Mouse (Mus musculus): ENCODE results near the gene Oxtr. TPM values are rescaled to one million over a fixed set of nuclear protein-coding genes. Genes with fewer than 3 reads are reported as not detected.

Oxtr gene
- polyA plus RNA-seq, 1 experiment from 2014 or later: 0.16 TPM

DNA sequence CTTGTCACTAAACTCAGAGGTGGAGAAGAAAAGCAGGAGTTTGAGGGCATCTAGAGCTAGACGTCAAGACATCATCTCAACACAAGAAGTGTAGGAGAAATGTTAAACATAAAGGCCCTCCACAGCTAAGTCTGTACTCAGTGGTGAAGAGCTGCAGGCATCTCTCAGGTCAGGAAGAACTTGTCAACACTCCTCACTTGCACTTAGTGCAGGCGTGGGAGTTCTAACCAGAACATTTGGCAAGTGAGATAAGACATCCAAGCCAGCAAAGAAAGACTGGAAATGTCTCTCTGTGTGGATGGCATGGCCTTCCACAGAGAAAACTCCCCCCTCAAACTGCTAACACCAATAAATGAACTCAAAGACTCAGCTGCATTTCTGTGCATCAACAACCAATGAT lies 17.9 kb upstream of the Oxtr start:
- Histone ChIP-seq H3K36me3 (ENCODE audit: control insufficient read depth, insufficient read depth, low read length) (no peaks in the 10 kb centered on the region), H3K4me3 (ENCODE audit: low read length) (no peak overlapping the region), H3K4me1 (replicated peaks; ENCODE audit: control insufficient read depth, insufficient read depth, low read length) (no peaks in the 10 kb centered on the region), H3K27ac (ENCODE audit: low read length) (no peak overlapping the region), H3K4me2 (ENCODE audit: low read depth, low read length) (no peak overlapping the region), H3K27me3 (ENCODE audit: control insufficient read depth, insufficient read depth, low read depth, low read length) (no peaks in the 10 kb centered on the region), H3K9me3 (ENCODE audit: control insufficient read depth, low read length) (peaks cover 3% of the 10 kb centered on the region; the same call in 1 of the 2 replicates), H3K9ac (ENCODE audit: low read length) (no peak overlapping the region)
- 19% methylated on average over 2 of the region's 2 CpGs for WGBS
- no peak for ATAC-seq (ENCODE audit: low read depth)

DNA sequence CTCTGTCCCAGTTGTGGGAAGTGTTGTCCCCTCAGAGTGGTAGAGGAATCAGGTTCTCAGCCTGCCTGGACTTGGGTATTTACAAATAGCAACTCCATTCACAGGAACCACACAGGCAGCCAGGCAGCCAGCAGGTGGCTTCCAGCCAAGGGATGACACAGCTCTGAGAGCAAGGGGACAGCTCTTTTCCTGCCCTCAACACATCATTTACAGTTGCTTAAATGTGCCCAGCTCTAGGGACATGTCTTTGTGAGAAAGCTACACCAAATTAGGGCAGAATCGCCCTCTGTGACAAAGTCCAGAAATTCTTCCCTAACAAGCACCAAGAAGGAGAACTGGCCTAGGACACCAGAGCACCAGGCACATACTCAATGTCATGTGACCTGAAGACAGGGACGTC lies 11.4 kb upstream of the Oxtr start:
- H3K9me3 ChIP-seq (ENCODE audit: control insufficient read depth, low read length): no peaks in the 10 kb centered on the region
- 0 out of 2 replicates have a peak, but pooled peaks cover 2% of the 10 kb centered on the region for H3K4me1 ChIP-seq (replicated peaks; ENCODE audit: control insufficient read depth, insufficient read depth, low read length)
- no peak for ATAC-seq (ENCODE audit: low read depth)
- 41% methylated on average over 2 of the region's 2 CpGs for WGBS
- no peak overlapping the region for H3K27ac ChIP-seq (ENCODE audit: low read length)
- no peaks in the 10 kb centered on the region for H3K36me3 ChIP-seq (ENCODE audit: control insufficient read depth, insufficient read depth, low read length)
- H3K9ac ChIP-seq (ENCODE audit: low read length): no peak overlapping the region
- H3K4me2 ChIP-seq (ENCODE audit: low read depth, low read length): no peak overlapping the region
- H3K4me3 ChIP-seq (ENCODE audit: low read length): no peak overlapping the region
- H3K27me3 ChIP-seq (ENCODE audit: control insufficient read depth, insufficient read depth, low read depth, low read length): no peaks in the 10 kb centered on the region

DNA sequence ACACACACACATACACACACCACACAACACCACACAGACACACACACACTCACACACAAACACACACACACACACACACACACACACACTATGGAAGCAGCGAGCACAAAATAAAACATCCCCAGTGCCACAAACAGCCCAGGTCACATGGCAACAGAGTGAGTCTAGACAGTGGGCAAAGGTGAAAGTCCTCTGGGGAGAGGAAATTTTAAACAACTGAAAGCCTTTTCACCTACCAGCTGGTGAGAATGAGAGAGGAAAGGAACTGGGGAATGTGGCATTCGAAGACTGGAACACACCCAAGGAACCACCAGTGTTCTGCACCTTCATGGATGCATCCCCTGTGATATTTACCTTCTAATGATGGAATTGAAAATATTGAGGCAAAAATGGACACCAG lies 9.7 kb upstream of the Oxtr start:
- Histone ChIP-seq H3K4me2 (ENCODE audit: low read depth, low read length) (no peak overlapping the region), H3K9me3 (ENCODE audit: control insufficient read depth, low read length) (no peaks in the 10 kb centered on the region), H3K27ac (ENCODE audit: low read length) (no peak overlapping the region), H3K9ac (ENCODE audit: low read length) (no peak overlapping the region), H3K36me3 (ENCODE audit: control insufficient read depth, insufficient read depth, low read length) (no peaks in the 10 kb centered on the region), H3K4me1 (replicated peaks; ENCODE audit: control insufficient read depth, insufficient read depth, low read length) (0 out of 2 replicates have a peak, but pooled peaks cover 4% of the 10 kb centered on the region), H3K4me3 (ENCODE audit: low read length) (no peak overlapping the region), H3K27me3 (ENCODE audit: control insufficient read depth, insufficient read depth, low read depth, low read length) (no peaks in the 10 kb centered on the region)
- no peak for ATAC-seq (ENCODE audit: low read depth)
- WGBS: 66% methylated on average over 2 of the region's 2 CpGs

DNA sequence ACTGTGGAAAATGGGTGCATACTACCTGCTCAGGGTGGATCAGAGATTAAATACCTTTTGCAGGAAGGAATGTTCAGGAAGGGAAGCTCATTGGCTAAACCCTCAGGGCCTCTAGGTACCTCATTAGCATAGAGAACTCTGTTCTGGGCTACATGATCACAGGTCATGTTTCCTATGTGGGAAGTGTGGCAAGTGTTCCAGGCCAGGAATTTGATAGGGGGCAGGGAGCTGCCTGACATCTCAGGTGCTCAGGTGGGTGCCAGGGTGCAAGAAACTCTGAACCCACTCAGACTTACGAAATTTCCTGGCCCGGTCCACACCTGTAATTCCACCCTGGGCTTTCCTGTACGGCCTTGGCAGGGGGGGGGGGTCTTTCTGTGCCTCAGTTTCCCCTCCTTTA lies 9.0 kb upstream of the Oxtr start:
- H3K4me2 ChIP-seq (ENCODE audit: low read depth, low read length): no peak overlapping the region
- H3K4me3 ChIP-seq (ENCODE audit: low read length): no peak overlapping the region
- 0 out of 2 replicates have a peak, but pooled peaks cover 4% of the 10 kb centered on the region for H3K4me1 ChIP-seq (replicated peaks; ENCODE audit: control insufficient read depth, insufficient read depth, low read length)
- no peaks in the 10 kb centered on the region for H3K9me3 ChIP-seq (ENCODE audit: control insufficient read depth, low read length)
- ATAC-seq (ENCODE audit: low read depth): no peak
- H3K9ac ChIP-seq (ENCODE audit: low read length): no peak overlapping the region
- H3K27ac ChIP-seq (ENCODE audit: low read length): no peak overlapping the region
- 67% methylated on average over 3 of the region's 3 CpGs for WGBS
- H3K36me3 ChIP-seq (ENCODE audit: control insufficient read depth, insufficient read depth, low read length): no peaks in the 10 kb centered on the region
- H3K27me3 ChIP-seq (ENCODE audit: control insufficient read depth, insufficient read depth, low read depth, low read length): no peaks in the 10 kb centered on the region

DNA sequence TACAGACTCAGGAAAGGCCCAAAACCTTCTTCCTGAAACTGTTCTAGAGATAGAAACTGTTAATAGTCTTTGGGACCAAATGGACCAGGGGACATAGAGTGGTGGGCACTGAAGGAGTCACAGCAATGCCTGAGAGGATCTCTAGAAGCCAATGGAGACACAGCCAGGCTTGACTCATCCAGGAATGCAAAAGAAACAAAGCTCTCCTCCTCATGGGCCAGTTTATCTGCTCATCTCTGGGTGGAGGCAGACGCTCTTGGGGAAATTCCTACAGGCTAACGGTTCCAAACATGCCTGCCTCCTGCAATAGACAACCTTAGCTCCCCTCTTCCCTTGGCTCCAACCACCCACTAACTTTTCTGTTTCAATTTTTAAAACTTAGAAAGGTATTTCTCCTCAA lies 7.7 kb upstream of the Oxtr start:
- no peaks in the 10 kb centered on the region for H3K9me3 ChIP-seq (ENCODE audit: control insufficient read depth, low read length)
- no peak overlapping the region for H3K4me3 ChIP-seq (ENCODE audit: low read length)
- no peak overlapping the region for H3K9ac ChIP-seq (ENCODE audit: low read length)
- H3K36me3 ChIP-seq (ENCODE audit: control insufficient read depth, insufficient read depth, low read length): no peaks in the 10 kb centered on the region
- H3K4me2 ChIP-seq (ENCODE audit: low read depth, low read length): no peak overlapping the region
- H3K27me3 ChIP-seq (ENCODE audit: control insufficient read depth, insufficient read depth, low read depth, low read length): no peaks in the 10 kb centered on the region
- no peak overlapping the region for H3K27ac ChIP-seq (ENCODE audit: low read length)
- H3K4me1 ChIP-seq (replicated peaks; ENCODE audit: control insufficient read depth, insufficient read depth, low read length): 0 out of 2 replicates have a peak, but pooled peaks cover 4% of the 10 kb centered on the region
- no peak for ATAC-seq (ENCODE audit: low read depth)
- WGBS: 64% methylated on average over 2 of the region's 2 CpGs

DNA sequence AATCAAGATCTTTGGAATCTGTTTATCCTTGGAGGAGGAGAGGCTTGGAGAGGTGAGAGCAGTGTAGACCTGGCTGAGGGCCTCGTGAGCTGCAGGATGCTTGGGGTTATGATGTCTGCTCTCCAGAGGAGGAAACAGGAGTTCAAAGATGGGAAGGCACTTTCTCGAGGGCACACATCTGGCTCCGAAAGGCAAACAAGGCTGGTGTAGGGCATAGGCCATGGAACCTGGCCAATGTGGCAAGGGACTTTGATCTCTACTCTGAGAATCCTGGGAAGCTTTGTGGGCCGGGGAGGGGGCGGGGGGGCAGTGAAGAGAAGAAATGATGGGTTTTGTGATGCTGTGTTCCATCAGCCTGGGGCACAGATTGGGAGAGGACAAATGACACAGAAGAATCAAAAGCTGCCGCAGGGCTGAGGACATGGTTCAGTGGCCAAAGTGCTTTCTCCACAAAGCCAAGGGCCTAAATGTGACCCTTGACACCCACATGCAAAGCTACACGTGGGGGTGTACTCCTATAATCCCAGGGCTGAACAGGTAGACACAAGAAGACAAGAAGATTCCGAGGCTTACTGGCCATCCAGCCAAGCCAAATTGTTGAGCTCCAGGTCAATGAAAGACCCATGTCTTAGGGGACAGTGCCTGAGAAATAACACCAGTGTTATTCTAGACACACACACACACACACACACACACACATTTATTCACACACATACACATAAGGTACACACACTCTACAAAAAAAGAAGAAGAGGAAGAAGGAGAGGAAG lies 6.7 kb upstream of the Oxtr start:
- ATAC-seq (ENCODE audit: low read depth): no peak
- WGBS: 52% methylated on average over 8 of the region's 8 CpGs
- Histone ChIP-seq H3K9me3 (ENCODE audit: control insufficient read depth, low read length) (no peaks in the 10 kb centered on the region), H3K9ac (ENCODE audit: low read length) (no peak overlapping the region), H3K4me3 (ENCODE audit: low read length) (no peak overlapping the region), H3K4me2 (ENCODE audit: low read depth, low read length) (no peak overlapping the region), H3K27ac (ENCODE audit: low read length) (no peak overlapping the region), H3K36me3 (ENCODE audit: control insufficient read depth, insufficient read depth, low read length) (no peaks in the 10 kb centered on the region), H3K27me3 (ENCODE audit: control insufficient read depth, insufficient read depth, low read depth, low read length) (no peaks in the 10 kb centered on the region), H3K4me1 (replicated peaks; ENCODE audit: control insufficient read depth, insufficient read depth, low read length) (0 out of 2 replicates have a peak, but pooled peaks cover 4% of the 10 kb centered on the region)

DNA sequence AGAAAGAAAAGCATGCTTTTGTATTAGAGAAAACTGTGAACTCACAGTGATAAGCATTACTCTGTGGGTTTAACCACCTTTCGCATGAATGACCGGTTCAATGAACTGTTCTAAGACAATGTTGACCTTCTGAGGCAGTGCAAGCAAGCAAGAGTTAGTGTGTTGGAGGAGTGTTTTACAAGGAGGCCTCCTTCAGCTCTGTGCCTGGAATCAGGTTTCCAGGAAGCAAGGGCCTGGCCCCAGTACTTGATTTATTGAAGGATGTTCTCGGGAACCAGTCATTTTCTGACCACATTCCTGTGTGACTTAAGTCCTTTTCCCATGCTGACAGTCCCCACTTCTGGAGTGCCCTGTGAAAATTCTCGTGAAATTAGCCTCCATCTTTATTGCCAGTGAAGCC lies 5.5 kb upstream of the Oxtr start:
- ATAC-seq (ENCODE audit: low read depth): peak; percentile 78
- Histone ChIP-seq H3K4me1 (replicated peaks; ENCODE audit: control insufficient read depth, insufficient read depth, low read length) (peaks cover 10% of the 10 kb centered on the region), H3K9me3 (ENCODE audit: control insufficient read depth, low read length) (no peaks in the 10 kb centered on the region), H3K4me2 (ENCODE audit: low read depth, low read length) (no peak overlapping the region), H3K9ac (ENCODE audit: low read length) (no peak overlapping the region), H3K36me3 (ENCODE audit: control insufficient read depth, insufficient read depth, low read length) (no peaks in the 10 kb centered on the region), H3K27ac (ENCODE audit: low read length) (peak overlapping the region; percentile 62), H3K4me3 (ENCODE audit: low read length) (no peak overlapping the region), H3K27me3 (ENCODE audit: control insufficient read depth, insufficient read depth, low read depth, low read length) (peaks cover 5% of the 10 kb centered on the region)
- WGBS: 36% methylated on average over 4 of the region's 4 CpGs

DNA sequence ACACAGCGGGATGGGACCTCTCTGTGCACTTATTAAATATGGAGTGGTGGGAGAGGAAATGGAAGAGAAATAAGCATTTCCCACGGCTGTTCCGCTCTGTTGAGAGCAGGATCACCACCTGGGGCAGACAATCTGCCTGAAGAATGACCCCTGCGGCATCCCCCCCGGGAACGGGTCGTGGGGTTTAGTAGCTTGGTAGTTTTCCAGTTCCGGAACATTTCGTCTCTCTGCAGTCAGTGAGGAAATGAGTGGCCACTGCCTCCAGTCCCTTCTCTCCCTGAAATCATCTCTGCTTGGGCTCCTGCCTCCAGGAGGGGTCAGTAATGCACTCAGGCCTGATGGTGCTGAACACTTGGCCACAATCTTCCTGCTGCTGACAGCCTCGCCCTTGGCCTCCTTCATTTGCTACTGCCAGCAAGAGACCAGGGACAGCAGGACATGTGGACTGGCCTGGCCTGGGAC lies 4.9 kb upstream of the Oxtr start:
- peaks cover 12% of the 10 kb centered on the region for H3K4me1 ChIP-seq (replicated peaks; ENCODE audit: control insufficient read depth, insufficient read depth, low read length)
- H3K36me3 ChIP-seq (ENCODE audit: control insufficient read depth, insufficient read depth, low read length): no peaks in the 10 kb centered on the region
- H3K4me2 ChIP-seq (ENCODE audit: low read depth, low read length): no peak overlapping the region
- H3K4me3 ChIP-seq (ENCODE audit: low read length): no peak overlapping the region
- H3K9ac ChIP-seq (ENCODE audit: low read length): no peak overlapping the region
- 54% methylated on average over 10 of the region's 10 CpGs for WGBS
- no peak overlapping the region for H3K27ac ChIP-seq (ENCODE audit: low read length)
- H3K27me3 ChIP-seq (ENCODE audit: control insufficient read depth, insufficient read depth, low read depth, low read length): peaks cover 11% of the 10 kb centered on the region
- ATAC-seq (ENCODE audit: low read depth): no peak
- no peaks in the 10 kb centered on the region for H3K9me3 ChIP-seq (ENCODE audit: control insufficient read depth, low read length)

DNA sequence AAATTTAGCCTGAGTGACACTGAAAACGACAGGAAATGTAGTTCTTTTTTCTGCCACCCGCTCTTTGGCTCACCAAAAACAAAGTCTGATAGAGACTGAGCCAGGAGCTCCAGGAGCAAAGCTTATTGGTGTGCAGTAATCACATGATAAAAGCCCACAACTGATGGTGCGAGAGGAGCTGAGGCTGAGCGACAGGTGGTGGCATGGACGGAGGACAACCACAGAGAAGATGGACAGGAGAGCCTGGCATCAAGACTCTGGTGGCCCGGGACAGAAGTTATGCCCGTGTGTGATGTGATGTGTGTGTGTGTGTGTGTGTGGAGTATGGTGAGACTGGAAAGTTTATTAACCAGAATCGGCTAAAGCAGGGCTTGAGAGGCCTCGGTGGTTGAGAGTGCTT lies 3.6 kb upstream of the Oxtr start:
- Histone ChIP-seq H3K4me3 (ENCODE audit: low read length) (no peak overlapping the region), H3K4me2 (ENCODE audit: low read depth, low read length) (no peak overlapping the region), H3K27me3 (ENCODE audit: control insufficient read depth, insufficient read depth, low read depth, low read length) (peaks cover 24% of the 10 kb centered on the region), H3K27ac (ENCODE audit: low read length) (no peak overlapping the region), H3K9me3 (ENCODE audit: control insufficient read depth, low read length) (no peaks in the 10 kb centered on the region), H3K36me3 (ENCODE audit: control insufficient read depth, insufficient read depth, low read length) (no peaks in the 10 kb centered on the region), H3K9ac (ENCODE audit: low read length) (no peak overlapping the region), H3K4me1 (replicated peaks; ENCODE audit: control insufficient read depth, insufficient read depth, low read length) (peaks cover 21% of the 10 kb centered on the region)
- WGBS: 81% methylated on average over 9 of the region's 9 CpGs
- no peak for ATAC-seq (ENCODE audit: low read depth)

Measured in lung, embryonic 16.5 days (tissue).